ENCODE assay signal across 10 mouse cellular contexts in the genomic region with DNA sequence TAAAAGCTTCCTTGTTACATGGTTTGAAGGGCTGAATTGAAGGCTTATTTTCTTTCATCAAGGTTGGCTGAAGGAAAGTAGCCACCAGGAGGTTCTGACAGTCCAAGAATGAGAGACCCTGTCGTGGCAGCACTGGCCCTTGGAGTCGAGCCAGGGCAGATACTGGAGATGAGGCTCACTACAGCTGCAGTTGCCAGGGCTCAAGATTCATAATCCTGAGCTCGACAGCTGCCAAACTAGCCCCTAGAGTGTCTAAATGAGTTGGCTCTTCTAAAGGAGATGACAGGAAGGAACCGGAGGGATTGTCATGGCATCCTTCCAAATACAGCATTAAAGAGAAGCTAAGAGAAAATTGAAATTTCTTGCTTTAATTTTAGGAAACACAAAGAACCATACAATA.
A peak's percentile ranks its signal among the peaks of the same experiment; 100 is the strongest.
DNase-seq lines count a peak whose midpoint lies in the region; ATAC-seq and TF ChIP-seq lines count a peak whose summit lies in the region.
"Had no signal": no experiment of that assay in that cellular context is flagged by ENCODE, and none has a peak within 500 bp of the region (broad histone marks: within the 10 kb centered on the region; RNA-seq: fewer than 3 reads in every experiment).

No protein-coding gene starts in this region.

- no peak for TF ChIP-seq EP300 in heart, adult 2 months (IDR thresholded peaks at IDR 0.05; ENCODE audit: insufficient read depth, low read depth, low read length)

- peak; percentile 1 for DNase-seq in gastrocnemius, adult 18-20 months (ENCODE audit: low spot score)
- DNase-seq in gastrocnemius, postnatal 36 days, result no peak
- peak; percentile 1 for DNase-seq in lung, embryonic 14.5 days
- no peak for DNase-seq in lung, adult 2 months
- peak; percentile 15 for DNase-seq in gastrocnemius, adult 2 months
- no peak for DNase-seq in heart, adult 2 months
- DNase-seq: spleen, adult 18-20 months had no signal

- H3K36me3 ChIP-seq in lung, embryonic 14.5 days (ENCODE audit: insufficient read depth), result no peaks in the 10 kb centered on the region
- H3K36me3 ChIP-seq in hindbrain, embryonic 16.5 days (ENCODE audit: control insufficient read depth, insufficient read depth, low read length), result no peaks in the 10 kb centered on the region
- H3K36me3 ChIP-seq in heart, adult 2 months (ENCODE audit: control insufficient read depth, insufficient read depth, low read length), result no peaks in the 10 kb centered on the region
- H3K36me3 ChIP-seq: heart, embryonic 13.5 days had no signal

- no peak overlapping the region for H3K9ac ChIP-seq in lung, embryonic 14.5 days
- no peak overlapping the region for H3K9ac ChIP-seq in hindbrain, embryonic 16.5 days (ENCODE audit: low read depth, low read length)
- H3K9ac ChIP-seq in heart, adult 2 months (ENCODE audit: low read depth, low read length), result no peak overlapping the region
- H3K9ac ChIP-seq: heart, embryonic 13.5 days had no signal

- 46% methylated on average over 4 of the region's 4 CpGs for WGBS in lung, embryonic 14.5 days
- 55% methylated on average over 4 of the region's 4 CpGs for WGBS in lung, adult 2 months
- 39% methylated on average over 4 of the region's 4 CpGs for WGBS in hindbrain, embryonic 16.5 days
- 24% methylated on average over 4 of the region's 4 CpGs for WGBS in heart, adult 2 months

- H3K27ac ChIP-seq in lung, embryonic 14.5 days (ENCODE audit: low read depth), result no peak overlapping the region
- H3K27ac ChIP-seq in gastrocnemius, adult 2 months, result no peak overlapping the region
- no peak overlapping the region for H3K27ac ChIP-seq in hindbrain, embryonic 16.5 days (ENCODE audit: low read depth, low read length)
- no peak overlapping the region for H3K27ac ChIP-seq in heart, adult 2 months
- H3K27ac ChIP-seq: heart, embryonic 13.5 days had no signal

- no peak overlapping the region for H3K4me3 ChIP-seq in lung, embryonic 14.5 days (ENCODE audit: low read depth, low read length)
- no peak overlapping the region for H3K4me3 ChIP-seq in lung, adult 2 months (replicated peaks; ENCODE audit: extremely low read depth, low read depth, low read length)
- H3K4me3 ChIP-seq in gastrocnemius, adult 2 months, result no peak overlapping the region
- no peak overlapping the region for H3K4me3 ChIP-seq in hindbrain, embryonic 16.5 days (ENCODE audit: low read length)
- no peak overlapping the region for H3K4me3 ChIP-seq in heart, adult 2 months
- H3K4me3 ChIP-seq: erythroblast, embryonic 14.5 days; heart, embryonic 13.5 days had no signal

- TF ChIP-seq CTCF in lung, embryonic 14.5 days (IDR thresholded peaks at IDR 0.05; ENCODE audit: low read depth), result no peak
- TF ChIP-seq CTCF in lung, adult 2 months (IDR thresholded peaks at IDR 0.05; ENCODE audit: insufficient read depth, low read length), result no peak
- no peak for TF ChIP-seq CTCF in gastrocnemius, adult 2 months (IDR thresholded peaks at IDR 0.05)
- TF ChIP-seq CTCF in heart, adult 2 months (IDR thresholded peaks at IDR 0.05), result no peak

- intact Hi-C loops in gastrocnemius, postnatal 36 days (cut with DNase I), result no loop called here
- intact Hi-C loops in gastrocnemius, adult 2 months (cut with DNase I), result no loop called here
- intact Hi-C loops in heart, adult 2 months (cut with DNase I), result no loop called here

- H3K79me2 ChIP-seq in heart, adult 2 months (replicated peaks; ENCODE audit: control insufficient read depth, insufficient read depth, low read length), result no peaks in the 10 kb centered on the region

- no peaks in the 10 kb centered on the region for H3K4me1 ChIP-seq in lung, embryonic 14.5 days (ENCODE audit: insufficient read depth)
- no peaks in the 10 kb centered on the region for H3K4me1 ChIP-seq in lung, adult 2 months (ENCODE audit: control insufficient read depth, insufficient read depth, low read length)
- H3K4me1 ChIP-seq in hindbrain, embryonic 16.5 days (ENCODE audit: control insufficient read depth, insufficient read depth, low read depth, low read length), result no peaks in the 10 kb centered on the region
- H3K4me1 ChIP-seq in heart, adult 2 months (ENCODE audit: control insufficient read depth, insufficient read depth, low read length), result no peaks in the 10 kb centered on the region
- H3K4me1 ChIP-seq: heart, embryonic 13.5 days had no signal

- H3K27me3 ChIP-seq in lung, embryonic 14.5 days (ENCODE audit: insufficient read depth, low read length), result no peaks in the 10 kb centered on the region
- H3K27me3 ChIP-seq in hindbrain, embryonic 16.5 days (replicated peaks; ENCODE audit: control insufficient read depth, insufficient read depth, low read length), result no peaks in the 10 kb centered on the region
- no peaks in the 10 kb centered on the region for H3K27me3 ChIP-seq in heart, adult 2 months (ENCODE audit: control insufficient read depth, insufficient read depth, low read length)
- H3K27me3 ChIP-seq: heart, embryonic 13.5 days had no signal

- H3K4me2 ChIP-seq in lung, embryonic 14.5 days, result no peak overlapping the region
- H3K4me2 ChIP-seq in hindbrain, embryonic 16.5 days (ENCODE audit: low read length), result no peak overlapping the region
- H3K4me2 ChIP-seq: heart, embryonic 13.5 days had no signal

- no peaks in the 10 kb centered on the region for H3K9me3 ChIP-seq in lung, embryonic 14.5 days (ENCODE audit: low read depth, low read length)
- H3K9me3 ChIP-seq in hindbrain, embryonic 16.5 days (ENCODE audit: control insufficient read depth, low read length), result no peaks in the 10 kb centered on the region
- H3K9me3 ChIP-seq: heart, embryonic 13.5 days had no signal

- ATAC-seq in lung, embryonic 14.5 days (ENCODE audit: insufficient read depth), result no peak
- peak; percentile 83 for ATAC-seq in hindbrain, embryonic 16.5 days

- no peak for TF ChIP-seq POLR2A in lung, adult 2 months (IDR thresholded peaks at IDR 0.05; ENCODE audit: borderline replicate concordance, extremely low read depth, low read depth, low read length)
- no peak for TF ChIP-seq POLR2A in heart, adult 2 months (IDR thresholded peaks at IDR 0.05; ENCODE audit: insufficient read depth, low read depth, low read length)

Comparison
In these comparisons a context has a peak if more than half of its experiments do, and no peak if none do; other contexts are left out.
1. DNase-seq: peak in gastrocnemius, adult 18-20 months (single experiment), lung, embryonic 14.5 days (single experiment) and gastrocnemius, adult 2 months (single experiment); none in gastrocnemius, postnatal 36 days (0 of 2), lung, adult 2 months (single experiment) and heart, adult 2 months (0 of 2).